Mouse (Mus musculus) CH12.LX (cell line): ENCODE measurements around the gene Edaradd. TPM values are rescaled to one million over a fixed set of nuclear protein-coding genes. Genes with fewer than 3 reads are reported as not detected.

Source experiments
- DNase-seq: peaks from one replicate; pipeline ENCODE4 v3.0.0-alpha.2; 2013; ENCODE audit errors: extremely low read depth
- H3K27ac ChIP-seq: 2 replicates; pipeline ENCODE4 v1.5.1; 2012; ENCODE audit warnings: low read depth, mild to moderate bottlenecking, control low read depth, moderate library complexity; ENCODE audit not compliant: insufficient read depth
- H3K27me3 ChIP-seq: replicated peaks from 2 replicates; pipeline ENCODE3; 2012; ENCODE audit warnings: inconsistent platforms
- H3K36me3 ChIP-seq, 2 experiments: replicated peaks in 1 of 2; 2 replicates each; pipeline versions ENCODE3 to v1.6.1; 2012; ENCODE audit warnings: inconsistent platforms in 1 of 2, low read length in 1 of 2, mild to moderate bottlenecking in 1 of 2, mixed read lengths in 1 of 2, moderate library complexity in 1 of 2; ENCODE audit not compliant: control insufficient read depth in 1 of 2, insufficient read depth in 1 of 2
- H3K4me1 ChIP-seq, 2 experiments: 2 replicates each; pipeline ENCODE4 v1.6.1; 2012; ENCODE audit warnings: inconsistent platforms in 1 of 2, moderate library complexity in 1 of 2; ENCODE audit not compliant: insufficient read depth in 2 of 2, control insufficient read depth in 1 of 2
- H3K4me2 ChIP-seq: 2 replicates; pipeline ENCODE4 v1.6.1; 2012; ENCODE audit warnings: low read depth, mild to moderate bottlenecking, control low read depth; ENCODE audit not compliant: poor library complexity, insufficient read depth, severe bottlenecking
- H3K4me3 ChIP-seq, 3 experiments: fragments of 150-350 bp in 1 of 3; sonication (generic) in 1 of 3; replicated peaks in 1 of 3; 2 replicates each; pipeline versions ENCODE3 to v1.5.1; 2011 to 2012; ENCODE audit warnings: low read depth in 2 of 3, low read length in 2 of 3, mild to moderate bottlenecking in 2 of 3, moderate library complexity in 2 of 3, control low read depth in 1 of 3, improper control_type of control experiment in 1 of 3, inconsistent platforms in 1 of 3, mixed read lengths in 1 of 3; ENCODE audit not compliant: poor library complexity in 1 of 3
- H3K79me2 ChIP-seq: replicated peaks from 2 replicates; pipeline ENCODE4 v1.6.1; 2012; ENCODE audit warnings: mild to moderate bottlenecking, moderate library complexity; ENCODE audit not compliant: control insufficient read depth, poor library complexity, insufficient read depth, severe bottlenecking; ENCODE audit errors: extremely low read depth
- H3K9ac ChIP-seq: 2 replicates; pipeline ENCODE4 v1.6.1; 2012; ENCODE audit warnings: low read depth, mild to moderate bottlenecking, control low read depth, moderate library complexity; ENCODE audit not compliant: insufficient read depth
- H3K9me3 ChIP-seq: replicated peaks from 2 replicates; pipeline ENCODE3; 2012; ENCODE audit warnings: low read length, inconsistent platforms, mixed read lengths
- BHLHE40 ChIP-seq: IDR thresholded peaks from 2 replicates; pipeline ENCODE4 v1.6.1; 2011; ENCODE audit warnings: mild to moderate bottlenecking, low read depth, low read length, improper control_type of control experiment
- E2F4 ChIP-seq: IDR thresholded peaks from 2 replicates; pipeline ENCODE4 v1.6.1; 2011; ENCODE audit warnings: low read depth, low read length, improper control_type of control experiment; ENCODE audit not compliant: insufficient replicate concordance
- ELF1 ChIP-seq: IDR thresholded peaks from 2 replicates; pipeline ENCODE4 v1.6.1; 2014; ENCODE audit warnings: low read depth, mild to moderate bottlenecking, inconsistent platforms, low read length, improper control_type of control experiment
- IRF4 ChIP-seq: IDR thresholded peaks from 2 replicates; pipeline ENCODE4 v1.6.1; 2014; ENCODE audit warnings: low read depth, mild to moderate bottlenecking, inconsistent platforms, low read length, improper control_type of control experiment
- JUND ChIP-seq: conservative IDR thresholded peaks from 2 replicates; pipeline ENCODE4 v1.6.1; 2011; ENCODE audit warnings: low read depth, low read length, improper control_type of control experiment
- MAX ChIP-seq: IDR thresholded peaks from 2 replicates; pipeline ENCODE4 v1.6.1; 2011; ENCODE audit warnings: low read length, improper control_type of control experiment
- MAZ ChIP-seq: IDR thresholded peaks from 2 replicates; pipeline ENCODE4 v1.6.1; 2012; ENCODE audit warnings: low read depth, mild to moderate bottlenecking, inconsistent platforms, low read length, improper control_type of control experiment, moderate library complexity
- MEF2A ChIP-seq: IDR thresholded peaks from 2 replicates; pipeline ENCODE4 v1.6.1; 2014; ENCODE audit warnings: low read depth, mild to moderate bottlenecking, inconsistent platforms, low read length, improper control_type of control experiment, borderline replicate concordance
- MYC ChIP-seq: IDR thresholded peaks from 2 replicates; pipeline ENCODE4 v1.6.1; 2011; ENCODE audit warnings: low read depth, mild to moderate bottlenecking, improper control_type of control experiment, low read length
- NRF1 ChIP-seq: IDR thresholded peaks from 2 replicates; pipeline ENCODE4 v1.6.1; 2014; ENCODE audit warnings: low read depth, mild to moderate bottlenecking, inconsistent platforms, low read length, improper control_type of control experiment, moderate library complexity
- POLR2A ChIP-seq: IDR thresholded peaks from 2 replicates; pipeline ENCODE4 v1.6.1; 2011; ENCODE audit warnings: low read depth, mild to moderate bottlenecking, improper control_type of control experiment, low read length
- POLR2AphosphoS2 ChIP-seq: IDR thresholded peaks from 2 replicates; pipeline ENCODE4 v1.6.1; 2011; ENCODE audit warnings: low read depth, low read length, improper control_type of control experiment
- RAD21 ChIP-seq: IDR thresholded peaks from 2 replicates; pipeline ENCODE4 v1.6.1; 2011; ENCODE audit warnings: low read depth, mild to moderate bottlenecking, low read length, improper control_type of control experiment, moderate library complexity
- SIN3A ChIP-seq: IDR thresholded peaks from 2 replicates; pipeline ENCODE4 v1.6.1; 2012; ENCODE audit warnings: low read length, improper control_type of control experiment, inconsistent platforms
- SMC3 ChIP-seq: IDR thresholded peaks from 2 replicates; pipeline ENCODE4 v1.6.1; 2011; ENCODE audit warnings: low read depth, low read length, improper control_type of control experiment
- TCF12 ChIP-seq: IDR thresholded peaks from 2 replicates; pipeline ENCODE4 v1.6.1; 2014; ENCODE audit warnings: low read depth, mild to moderate bottlenecking, inconsistent platforms, low read length, improper control_type of control experiment
- UBTF ChIP-seq: IDR thresholded peaks from 2 replicates; pipeline ENCODE4 v1.6.1; 2012; ENCODE audit warnings: low read depth, mild to moderate bottlenecking, inconsistent platforms, low read length, improper control_type of control experiment, moderate library complexity
- ZKSCAN1 ChIP-seq: IDR thresholded peaks from 2 replicates; pipeline ENCODE4 v1.6.1; 2012; ENCODE audit warnings: low read depth, inconsistent platforms, low read length, improper control_type of control experiment, borderline replicate concordance
- ZMIZ1 ChIP-seq: IDR thresholded peaks from 2 replicates; pipeline ENCODE4 v1.6.1; 2012; ENCODE audit warnings: low read depth, mild to moderate bottlenecking, inconsistent platforms, low read length, improper control_type of control experiment
- ZNF384 ChIP-seq: IDR thresholded peaks from 2 replicates; pipeline ENCODE4 v1.6.1; 2012; ENCODE audit warnings: low read depth, low read length, improper control_type of control experiment, inconsistent platforms
- dilution Hi-C: fragments of 300-500 bp; cut with MboI; formaldehyde crosslinking; loops from 2 replicates; pipeline ENCODE4 v1.14.3; 2020; ENCODE audit warnings: low sequenced_read_pairs; ENCODE audit not compliant: extremely low pct_unique_long_range_greater_than_20kb, extremely low pct_ligation_motif_present
- in situ Hi-C: fragments of 300-500 bp; cut with MboI; formaldehyde crosslinking; loops from 3 replicates; pipeline ENCODE4 v1.14.3; 2019; ENCODE audit warnings: low sequenced_read_pairs, low pct_ligation_motif_present, low pct_unique_long_range_greater_than_20kb, mixed read lengths
- polyA plus RNA-seq: library from polyadenylated mRNA; unstranded; fragments of >175 nt; gene quantifications from 2 replicates; pipeline ENCODE4 v1.2.1, GENCODE M21; 2012; ENCODE audit warnings: low read depth; ENCODE audit not compliant: insufficient read length
- total RNA-seq, 2 experiments: library from RNA; depleted of rRNA; stranded (reverse); fragments of 300-350 nt in 1 of 2; fragments of >200 nt in 1 of 2; gene quantifications; 2 replicates each; pipeline ENCODE4 v1.2.3; 2012 to 2014

Gene Edaradd
- total and polyA plus RNA-seq, 3 experiments = 0.16 to 0.68 (median 0.24) TPM

- H3K79me2 ChIP-seq = no peaks in the 10 kb centered on the region
- no peak for DNase-seq
- TF ChIP-seq ZKSCAN1 (no peak), TCF12 (no peak), UBTF (no peak), NRF1 (no peak), ELF1 (no peak), SIN3A (no peak), ZMIZ1 (no peak), MAX (no peak), ZNF384 (no peak), E2F4 (no peak), SMC3 (no peak), MEF2A (no peak), BHLHE40 (no peak), JUND (no peak), RAD21 (no peak), IRF4 (no peak)
- TF ChIP-seq, all 38 proteins: peak for 0
- in situ Hi-C loops (no loop called here), dilution Hi-C loops (no loop called here)
- Histone ChIP-seq H3K9me3 (no peaks in the 10 kb centered on the region), H3K27ac (no peak overlapping the region), H3K27me3 (no peaks in the 10 kb centered on the region), H3K4me2 (no peak overlapping the region), H3K36me3 (peaks cover 68 to 82% of the 10 kb centered on the region in 2 experiments), H3K9ac (no peak overlapping the region), H3K4me1 (0 out of 4 replicates have a peak, but pooled peaks cover 0 to 3% of the 10 kb centered on the region in 2 experiments), H3K4me3 (no peak overlapping the region)
Observed at GRCm38 (mm10) chr13:12453150-12453549, 67.1 kb downstream of the Edaradd start.

DNA sequence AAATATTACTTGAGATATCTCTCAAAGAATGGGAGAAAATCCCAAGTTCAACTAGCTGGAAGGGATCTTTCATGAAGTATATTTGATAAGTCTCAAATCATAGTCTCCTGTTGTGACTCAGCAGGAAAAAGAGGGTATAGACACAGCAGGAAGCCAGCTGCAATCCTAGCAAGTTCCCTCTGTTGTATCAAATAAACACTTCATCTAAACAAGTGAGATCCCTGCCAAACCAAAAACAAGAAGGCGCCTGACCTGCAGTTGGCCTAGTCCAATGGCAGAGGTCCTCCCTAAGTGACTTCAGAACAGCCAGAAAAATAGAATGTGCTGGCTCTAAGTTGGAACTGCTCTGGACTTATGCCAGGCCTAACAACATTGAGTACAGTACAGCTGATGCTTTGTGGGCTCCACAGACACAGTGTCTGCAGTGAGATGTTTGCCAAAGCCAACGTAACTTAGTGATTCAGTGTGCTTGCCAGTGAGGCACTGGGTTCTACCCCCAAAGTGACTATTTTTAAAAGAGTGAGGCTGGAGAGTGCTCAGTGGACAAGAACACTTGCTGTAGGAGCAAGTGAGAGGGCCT is 78.1 kb downstream of the Edaradd start:
- no peak for DNase-seq
- no peaks in the 10 kb centered on the region for H3K27me3 ChIP-seq
- H3K9me3 ChIP-seq = no peaks in the 10 kb centered on the region
- no peak overlapping the region for H3K9ac ChIP-seq
- H3K4me1 ChIP-seq = no peaks in the 10 kb centered on the region
- H3K27ac ChIP-seq = no peak overlapping the region
- peaks cover 64 to 76% of the 10 kb centered on the region in 2 experiments for H3K36me3 ChIP-seq
- no peak for TF ChIP-seq POLR2A
- no peak for TF ChIP-seq UBTF
- TF ChIP-seq MAZ = no peak
- no peak for TF ChIP-seq POLR2AphosphoS2
- no peak for TF ChIP-seq E2F4
- TF ChIP-seq MYC = no peak
- in situ Hi-C loops = no loop called here
- dilution Hi-C loops = no loop called here
- H3K4me3 ChIP-seq = no peak overlapping the region
- 0 out of 2 replicates have a peak, but pooled peaks cover 2% of the 10 kb centered on the region for H3K79me2 ChIP-seq
- no peak overlapping the region for H3K4me2 ChIP-seq
